In the genomic region with DNA sequence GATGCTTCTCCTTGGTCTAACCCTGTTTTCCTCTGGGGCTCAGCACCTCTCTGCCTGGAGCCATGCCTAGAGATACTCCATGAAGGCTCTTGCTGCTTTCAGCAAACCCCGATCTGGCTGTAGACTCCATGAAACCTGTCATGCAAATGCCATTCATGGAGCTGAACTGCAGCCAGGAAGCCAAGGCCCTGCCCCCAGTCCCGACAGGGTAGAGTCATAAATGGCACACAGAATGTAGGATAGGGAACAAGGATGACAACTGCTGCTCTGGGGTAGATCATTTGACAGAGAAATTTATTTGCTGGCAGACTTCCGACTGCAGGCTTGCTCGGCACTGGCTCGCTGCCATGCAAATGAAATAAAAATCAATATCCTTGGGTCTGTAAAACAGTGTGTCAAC, we compare ENCODE assay signal across 7 mouse cellular contexts.
A peak's percentile ranks its signal among the peaks of the same experiment; 100 is the strongest.
DNase-seq lines count a peak whose midpoint lies in the region; ATAC-seq lines count a peak whose summit lies in the region.

No protein-coding gene starts in this region.

- H3K27ac ChIP-seq in intestine, embryonic 14.5 days (ENCODE audit: low read depth): peak overlapping the region; percentile 64
- peak overlapping the region; percentile 55; the same call in 1 of the 2 replicates for H3K27ac ChIP-seq in limb, embryonic 13.5 days

- H3K4me2 ChIP-seq in intestine, embryonic 14.5 days (ENCODE audit: low read length): 0 out of 2 replicates have a peak overlapping the region, but pooled peaks have one; percentile 22
- peak overlapping the region; percentile 21; the same call in 1 of the 2 replicates for H3K4me2 ChIP-seq in limb, embryonic 13.5 days (replicated peaks)

- H3K9me3 ChIP-seq in intestine, embryonic 14.5 days (ENCODE audit: control insufficient read depth, low read length): no peaks in the 10 kb centered on the region
- no peaks in the 10 kb centered on the region for H3K9me3 ChIP-seq in limb, embryonic 13.5 days

- H3K36me3 ChIP-seq in intestine, embryonic 14.5 days (ENCODE audit: control insufficient read depth, insufficient read depth, low read length): peaks cover 23% of the 10 kb centered on the region
- 0 out of 2 replicates have a peak, but pooled peaks cover 9% of the 10 kb centered on the region for H3K36me3 ChIP-seq in limb, embryonic 13.5 days

- H3K4me1 ChIP-seq in intestine, embryonic 14.5 days (replicated peaks; ENCODE audit: control insufficient read depth, insufficient read depth, low read length): peaks cover 74% of the 10 kb centered on the region
- peaks cover 54% of the 10 kb centered on the region for H3K4me1 ChIP-seq in limb, embryonic 13.5 days

- no peak overlapping the region for H3K4me3 ChIP-seq in intestine, embryonic 14.5 days (ENCODE audit: low read depth, low read length)
- no peak overlapping the region for H3K4me3 ChIP-seq in limb, embryonic 13.5 days

- H3K9ac ChIP-seq in intestine, embryonic 14.5 days (ENCODE audit: low read length): no peak overlapping the region
- H3K9ac ChIP-seq in limb, embryonic 13.5 days: no peak overlapping the region

- peak; percentile 66 for ATAC-seq in intestine, embryonic 14.5 days (replicated peaks; ENCODE audit: low FRiP score, low TSS enrichment, low read depth)
- peak; percentile 44; the same call in 1 of the 2 replicates for ATAC-seq in limb, embryonic 13.5 days (ENCODE audit: low FRiP score, low read depth)

- WGBS in intestine, embryonic 14.5 days: 25% methylated on average over 5 of the region's 5 CpGs
- 24% methylated on average over 5 of the region's 5 CpGs for WGBS in limb, embryonic 13.5 days

- H3K27me3 ChIP-seq in intestine, embryonic 14.5 days (replicated peaks; ENCODE audit: control insufficient read depth, insufficient read depth, low read length): no peaks in the 10 kb centered on the region
- no peaks in the 10 kb centered on the region for H3K27me3 ChIP-seq in limb, embryonic 13.5 days

- peak; percentile 55 to 58 for DNase-seq in right cerebral cortex, postnatal 10 days (ENCODE audit: low spot score in 2 of 2)
- DNase-seq in right cerebral cortex, postnatal 36 days (ENCODE audit: low spot score in 2 of 2): no peak
- DNase-seq in cerebellum, postnatal 25 days: peak; percentile 78 to 80
- DNase-seq in intestine, embryonic 14.5 days (ENCODE audit: low spot score): peak; percentile 69
- no peak for DNase-seq in testis, postnatal 10 days (ENCODE audit: low spot score)
- no peak for DNase-seq in urinary bladder, postnatal 10 days (ENCODE audit: low spot score)

Comparison
In these comparisons a context has a peak if more than half of its experiments do, and no peak if none do; other contexts are left out.
1. DNase-seq: peak in right cerebral cortex, postnatal 10 days (2 of 2), cerebellum, postnatal 25 days (2 of 2) and intestine, embryonic 14.5 days (single experiment); none in right cerebral cortex, postnatal 36 days (0 of 2), testis, postnatal 10 days (single experiment) and urinary bladder, postnatal 10 days (single experiment).